Mouse (Mus musculus) heart, postnatal 0 days (tissue): ENCODE results near the gene Sufu. TPM values are rescaled to one million over a fixed set of nuclear protein-coding genes. Genes with fewer than 3 reads are reported as not detected.

Experiments
- ATAC-seq: fragments of 200-750 bp; cut with Nextera tagmentation; 2 replicates; pipeline ENCODE4 v1.8.0; 2017; ENCODE audit warnings: low read depth, moderate number of reproducible peaks, moderate library complexity; ENCODE audit not compliant: insufficient read depth
- DNase-seq: peaks from one replicate; pipeline ENCODE4 v3.0.0-alpha.2; 2016; ENCODE audit warnings: low spot score
- H3K27ac ChIP-seq: fragments of 300-500 bp; sonication (generic); 2 replicates; pipeline ENCODE4 v1.5.1; 2014; ENCODE audit warnings: low read depth, mild to moderate bottlenecking
- H3K27me3 ChIP-seq: fragments of 300-500 bp; sonication (generic); 2 replicates; pipeline ENCODE4 v1.6.1; 2014; ENCODE audit warnings: low read length, mixed read lengths; ENCODE audit not compliant: control insufficient read depth, insufficient read depth
- H3K36me3 ChIP-seq: fragments of 300-500 bp; sonication (generic); replicated peaks from 2 replicates; pipeline ENCODE4 v1.6.1; 2014; ENCODE audit warnings: low read length, mixed read lengths; ENCODE audit not compliant: control insufficient read depth, insufficient read depth
- H3K4me1 ChIP-seq: fragments of 300-500 bp; sonication (generic); 2 replicates; pipeline ENCODE4 v1.6.1; 2014; ENCODE audit warnings: antibody characterized with exemption; ENCODE audit not compliant: control insufficient read depth, insufficient read depth
- H3K4me2 ChIP-seq: fragments of 300-500 bp; sonication (generic); 2 replicates; pipeline ENCODE4 v1.6.1; 2014; ENCODE audit warnings: low read depth, mild to moderate bottlenecking, low read length, moderate library complexity
- H3K4me3 ChIP-seq: fragments of 300-500 bp; sonication (generic); 2 replicates; pipeline ENCODE4 v1.5.1; 2014; ENCODE audit warnings: low read depth, low read length
- H3K9ac ChIP-seq: fragments of 300-500 bp; sonication (generic); replicated peaks from 2 replicates; pipeline ENCODE4 v1.6.1; 2014; ENCODE audit warnings: low read depth, low read length, mixed read lengths
- H3K9me3 ChIP-seq: fragments of 300-500 bp; sonication (generic); replicated peaks from 2 replicates; pipeline ENCODE4 v1.6.1; 2016; ENCODE audit warnings: low read length; ENCODE audit not compliant: control insufficient read depth
- CTCF ChIP-seq: IDR thresholded peaks from 2 replicates; pipeline ENCODE4 v1.5.1; 2016; ENCODE audit warnings: antibody characterized with exemption, control low read depth, low read depth
- EP300 ChIP-seq: IDR thresholded peaks from 2 replicates; pipeline ENCODE4 v1.6.1; 2016; ENCODE audit warnings: antibody characterized with exemption, low read depth
- WGBS: fragments of 180-500 bp; shearing (Covaris S2); extraction: QIAGEN DNeasy Blood & Tissue Kit; methylation state at CpG from one replicate; pipeline ENCODE4 v1.1.7; 2014; 5-methylcytosine and 5-hydroxymethylcytosine counted together
- polyA plus RNA-seq: library from polyadenylated mRNA; unstranded; fragments of >200 nt; fragmentation: Nextera tagmentation; extraction: Ambion mirVana; gene quantifications from 2 replicates; pipeline ENCODE4 v1.2.1, GENCODE M21; 2015
- total RNA-seq: library from RNA; depleted of rRNA; stranded (reverse); fragments of >200 nt; gene quantifications from 2 replicates; pipeline ENCODE4 v1.2.3, GENCODE M21; 2014; ENCODE audit warnings: low replicate concordance

Sufu gene
- total and polyA plus RNA-seq, 2 experiments from 2014 or later, result 9.2 to 11.0 TPM

DNA sequence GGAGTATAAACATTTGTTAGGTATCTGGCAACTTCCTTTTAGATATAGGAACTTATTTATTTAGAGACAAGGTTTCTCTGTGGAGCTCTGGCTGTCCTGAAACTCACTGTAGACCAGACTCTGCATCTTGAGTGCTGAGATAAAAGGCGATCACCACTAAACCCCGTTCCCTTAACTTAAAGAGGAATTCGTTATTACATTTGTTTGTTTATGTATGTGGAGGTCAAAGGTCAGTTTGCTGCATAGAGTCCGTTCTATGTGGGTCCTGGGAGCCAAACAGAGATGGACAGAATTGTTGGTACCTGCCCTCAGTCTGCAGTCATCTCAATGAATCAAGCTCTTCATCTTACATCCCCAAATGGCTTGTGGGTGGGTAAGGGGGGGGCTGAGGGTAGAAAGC lies 20.8 kb upstream of the Sufu start:
- Histone ChIP-seq H3K27me3 (no peaks in the 10 kb centered on the region), H3K9ac (no peak overlapping the region), H3K9me3 (no peaks in the 10 kb centered on the region), H3K4me2 (no peak overlapping the region), H3K36me3 (peaks cover 50% of the 10 kb centered on the region), H3K4me1 (no peaks in the 10 kb centered on the region), H3K4me3 (no peak overlapping the region), H3K27ac (no peak overlapping the region)
- DNase-seq (no peak), ATAC-seq (no peak)
- 50% methylated on average over 4 of the region's 4 CpGs for WGBS
- no peak for TF ChIP-seq EP300
- no peak for TF ChIP-seq CTCF

DNA sequence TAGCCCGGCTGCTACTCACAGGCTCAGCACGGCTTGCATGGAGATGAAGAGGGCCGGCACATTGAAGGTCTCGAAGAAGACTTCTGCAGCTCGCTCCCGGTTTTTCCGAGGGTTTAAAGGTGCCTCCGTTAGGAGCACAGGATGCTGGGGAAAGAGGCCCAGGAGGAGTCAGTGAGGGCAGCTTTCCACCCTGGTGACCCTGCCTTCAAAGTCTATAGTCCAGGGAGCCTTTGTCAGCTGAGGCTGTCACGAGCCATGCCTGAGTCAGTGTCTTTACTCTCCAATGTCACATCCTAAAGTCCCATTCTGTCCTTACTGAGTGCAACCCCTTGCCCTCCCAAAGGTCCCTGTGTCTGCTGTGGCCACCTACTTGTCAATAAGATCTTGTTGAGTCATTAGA lies 14.4 kb upstream of the Sufu start:
- Histone ChIP-seq H3K9ac (no peak overlapping the region), H3K27ac (no peak overlapping the region), H3K4me1 (no peaks in the 10 kb centered on the region), H3K4me3 (no peak overlapping the region), H3K27me3 (no peaks in the 10 kb centered on the region), H3K9me3 (no peaks in the 10 kb centered on the region), H3K36me3 (peaks cover 92% of the 10 kb centered on the region), H3K4me2 (no peak overlapping the region)
- ATAC-seq (no peak), DNase-seq (no peak)
- TF ChIP-seq CTCF (no peak), EP300 (no peak)
- 91% methylated on average over 9 of the region's 9 CpGs for WGBS

DNA sequence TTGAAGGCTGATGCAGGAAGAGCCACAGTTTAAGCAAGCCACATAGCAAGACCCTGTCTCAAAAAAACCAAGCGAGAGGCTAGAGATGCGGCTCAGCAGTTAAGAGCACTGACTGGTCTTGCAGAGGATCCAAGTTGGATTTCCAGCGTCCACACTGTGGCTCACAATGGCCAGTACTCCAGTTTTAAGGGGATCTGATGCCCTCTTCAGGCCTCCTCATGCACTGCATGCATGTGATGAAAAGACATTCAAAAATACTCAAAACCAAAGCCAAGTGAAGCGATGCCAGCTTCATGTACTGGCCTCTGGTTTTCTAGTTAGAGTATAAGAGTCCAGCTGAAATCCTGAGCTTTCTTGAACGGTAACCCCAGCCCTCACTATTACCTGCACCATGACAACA lies 6.8 kb upstream of the Sufu start:
- H3K9me3 ChIP-seq, result no peaks in the 10 kb centered on the region
- H3K4me2 ChIP-seq, result no peak overlapping the region
- WGBS, result 85% methylated on average over 5 of the region's 5 CpGs
- H3K36me3 ChIP-seq, result peaks cover 28% of the 10 kb centered on the region
- no peak overlapping the region for H3K4me3 ChIP-seq
- ATAC-seq, result no peak
- H3K9ac ChIP-seq, result no peak overlapping the region
- peaks cover 10% of the 10 kb centered on the region for H3K4me1 ChIP-seq
- no peaks in the 10 kb centered on the region for H3K27me3 ChIP-seq
- DNase-seq, result no peak
- TF ChIP-seq EP300 (no peak), CTCF (peak; percentile 16)
- no peak overlapping the region for H3K27ac ChIP-seq

DNA sequence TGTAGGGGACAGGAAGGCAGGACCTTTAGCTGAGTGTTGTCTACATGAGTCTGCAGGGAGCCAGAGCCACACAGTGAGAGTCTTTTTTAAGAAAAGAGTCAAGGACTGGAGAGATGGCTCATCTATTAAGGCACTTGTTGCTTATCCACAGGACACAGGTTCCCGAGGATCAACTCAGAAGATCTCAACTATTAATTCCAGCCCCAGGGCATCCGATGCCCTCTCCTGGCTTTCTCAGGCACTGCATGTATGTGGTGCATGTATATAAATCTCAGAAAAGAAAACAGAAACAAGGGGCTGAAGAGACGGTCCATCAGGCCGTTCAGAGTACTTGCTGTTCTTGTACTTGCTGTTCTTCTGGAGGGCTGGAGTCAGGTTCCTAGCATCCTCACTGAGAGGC lies 4.7 kb upstream of the Sufu start:
- DNase-seq (no peak), ATAC-seq (no peak)
- H3K27me3 ChIP-seq, result no peaks in the 10 kb centered on the region
- no peak for TF ChIP-seq EP300
- peak; percentile 50 for TF ChIP-seq CTCF
- peaks cover 14% of the 10 kb centered on the region for H3K36me3 ChIP-seq
- peaks cover 14% of the 10 kb centered on the region for H3K4me1 ChIP-seq
- H3K9ac ChIP-seq, result no peak overlapping the region
- 49% methylated on average over 4 of the region's 4 CpGs for WGBS
- H3K4me2 ChIP-seq, result no peak overlapping the region
- no peak overlapping the region for H3K27ac ChIP-seq
- no peak overlapping the region for H3K4me3 ChIP-seq
- H3K9me3 ChIP-seq, result no peaks in the 10 kb centered on the region

DNA sequence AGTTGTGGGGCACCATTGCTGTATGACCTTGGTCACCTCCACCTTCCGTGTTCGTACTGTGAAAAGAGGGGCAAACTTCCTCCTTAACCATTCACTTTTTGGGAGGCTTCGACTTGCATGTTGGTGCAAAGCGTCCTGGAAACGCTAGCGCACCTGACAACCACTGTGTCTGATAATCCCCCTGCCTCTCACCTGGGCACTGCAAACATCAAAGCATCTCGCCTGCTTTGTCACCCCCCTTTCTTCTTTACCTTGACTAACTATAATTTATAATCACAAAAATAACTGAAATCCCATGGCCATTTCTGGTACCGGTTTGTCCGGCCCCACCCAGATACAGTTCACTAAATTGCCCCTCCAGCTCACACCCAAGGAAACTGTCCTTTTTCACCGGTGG lies 2.0 kb upstream of the Sufu start:
- no peaks in the 10 kb centered on the region for H3K9me3 ChIP-seq
- TF ChIP-seq CTCF, result no peak
- TF ChIP-seq EP300, result no peak
- H3K4me2 ChIP-seq, result peak overlapping the region; percentile 72
- H3K4me3 ChIP-seq, result peak overlapping the region; percentile 86
- DNase-seq, result no peak
- no peak for ATAC-seq
- H3K27ac ChIP-seq, result no peak overlapping the region
- no peaks in the 10 kb centered on the region for H3K27me3 ChIP-seq
- H3K9ac ChIP-seq, result peak overlapping the region; percentile 44
- peaks cover 4% of the 10 kb centered on the region; the same call in 1 of the 2 replicates for H3K36me3 ChIP-seq
- peaks cover 25% of the 10 kb centered on the region for H3K4me1 ChIP-seq
- 1% methylated on average over 10 of the region's 10 CpGs for WGBS

- H3K4me2 ChIP-seq, result peak within 1 kb of the TSS; percentile 72
- peaks cover 4% of the 10 kb centered on the region; the same call in 1 of the 2 replicates for H3K36me3 ChIP-seq
- H3K4me3 ChIP-seq, result peak within 1 kb of the TSS; percentile 86
- under 1% methylated on average over 51 of the region's 51 CpGs for WGBS
- peak within 1 kb of the TSS; percentile 85 for H3K27ac ChIP-seq
- DNase-seq, result peak; percentile 99
- H3K4me1 ChIP-seq, result peaks cover 25% of the 10 kb centered on the region
- no peaks in the 10 kb centered on the region for H3K9me3 ChIP-seq
- peak within 1 kb of the TSS; percentile 82 for H3K9ac ChIP-seq
- peak; percentile 95 for ATAC-seq
- H3K27me3 ChIP-seq, result no peaks in the 10 kb centered on the region
- TF ChIP-seq CTCF (no peak), EP300 (no peak)
These were observed 1.3 kb upstream of the Sufu start, which contains the start of gene Actr1a for GRCm38 (mm10) chr19:46395109-46396009. Gene Actr1a, minus strand, starts transcription at chr19:46395748.
